Mouse (Mus musculus): ENCODE results near the gene Map2k6.

The Map2k6 gene

GRCm38 (mm10) chr11:110484426-110484825, 85.5 kb downstream of the Map2k6 start:
- no peak for DNase-seq (ENCODE audit: low read depth, low spot score)

GRCm38 (mm10) chr11:110485081-110485480, 86.2 kb downstream of the Map2k6 start:
- DNase-seq (ENCODE audit: low read depth, low spot score) = no peak

GRCm38 (mm10) chr11:110487796-110488195, 88.9 kb downstream of the Map2k6 start:
- no peak for DNase-seq (ENCODE audit: low read depth, low spot score)

GRCm38 (mm10) chr11:110488301-110488700, 89.4 kb downstream of the Map2k6 start:
- no peak for DNase-seq (ENCODE audit: low read depth, low spot score)

GRCm38 (mm10) chr11:110495323-110496060, 96.6 kb downstream of the Map2k6 start:
- DNase-seq (ENCODE audit: low read depth, low spot score) = peak; percentile 26

GRCm38 (mm10) chr11:110496061-110496446, 97.1 kb downstream of the Map2k6 start:
- DNase-seq (ENCODE audit: low read depth, low spot score) = peak; percentile 81

- no peak for DNase-seq (ENCODE audit: low read depth, low spot score)
These were observed 98.8 kb downstream of the Map2k6 start for GRCm38 (mm10) chr11:110497743-110498142.

GRCm38 (mm10) chr11:110498651-110499213, 99.8 kb downstream of the Map2k6 start:
- peak; percentile 39 for DNase-seq (ENCODE audit: low read depth, low spot score)

- DNase-seq (ENCODE audit: low read depth, low spot score) = no peak
These were observed 104.2 kb downstream of the Map2k6 start for GRCm38 (mm10) chr11:110502937-110503670.

GRCm38 (mm10) chr11:110511466-110511865, 112.5 kb downstream of the Map2k6 start:
- DNase-seq (ENCODE audit: low read depth, low spot score) = no peak

GRCm38 (mm10) chr11:110518648-110519047, 119.7 kb downstream of the Map2k6 start:
- no peak for DNase-seq (ENCODE audit: low read depth, low spot score)

GRCm38 (mm10) chr11:110522906-110523305, 124.0 kb downstream of the Map2k6 start:
- DNase-seq (ENCODE audit: low read depth, low spot score) = no peak

- DNase-seq (ENCODE audit: low read depth, low spot score) = no peak
These were observed 127.2 kb downstream of the Map2k6 start for GRCm38 (mm10) chr11:110526156-110526555.

GRCm38 (mm10) chr11:110531087-110531486, 132.2 kb downstream of the Map2k6 start:
- no peak for DNase-seq (ENCODE audit: low read depth, low spot score)

GRCm38 (mm10) chr11:110534856-110535255, 135.9 kb downstream of the Map2k6 start:
- DNase-seq (ENCODE audit: low read depth, low spot score) = no peak

- DNase-seq (ENCODE audit: low read depth, low spot score) = no peak
These were observed 137.6 kb downstream of the Map2k6 start for GRCm38 (mm10) chr11:110536533-110536932.

GRCm38 (mm10) chr11:110537602-110538001, 138.7 kb downstream of the Map2k6 start:
- peak; percentile 64 for DNase-seq (ENCODE audit: low read depth, low spot score)

GRCm38 (mm10) chr11:110538206-110538605, 139.3 kb downstream of the Map2k6 start:
- DNase-seq (ENCODE audit: low read depth, low spot score) = no peak

GRCm38 (mm10) chr11:110541933-110542332, 143.0 kb downstream of the Map2k6 start:
- no peak for DNase-seq (ENCODE audit: low read depth, low spot score)

- no peak for DNase-seq (ENCODE audit: low read depth, low spot score)
These were observed 145.7 kb downstream of the Map2k6 start for GRCm38 (mm10) chr11:110544419-110545210.

- DNase-seq (ENCODE audit: low read depth, low spot score) = no peak
These were observed 146.5 kb downstream of the Map2k6 start for GRCm38 (mm10) chr11:110545416-110545815.

GRCm38 (mm10) chr11:110551471-110551967, 152.6 kb downstream of the Map2k6 start:
- DNase-seq (ENCODE audit: low read depth, low spot score) = no peak
